Mouse (Mus musculus): ENCODE measurements around the gene Gm20388.

DNA sequence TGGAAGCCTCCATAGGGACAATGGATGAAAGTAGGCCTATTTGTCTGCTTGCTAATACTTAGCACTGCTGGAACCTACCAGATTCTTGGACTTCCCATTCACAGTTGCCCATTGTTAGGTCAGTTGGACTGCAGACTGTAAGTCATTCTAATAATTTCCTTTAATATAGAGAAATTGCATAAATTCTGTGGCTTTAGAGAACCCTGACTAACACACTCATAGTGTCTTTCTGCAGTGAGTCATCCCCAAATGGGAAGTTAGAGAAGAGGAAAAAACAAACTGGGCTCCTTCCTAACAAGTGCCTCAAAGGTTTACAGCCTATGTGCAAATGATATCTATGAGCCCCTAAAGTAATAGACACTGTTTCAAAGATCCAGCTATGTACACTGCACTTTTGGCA lies 3023.3 kb downstream of the Gm20388 start:
- no peak for TF ChIP-seq CTCF (IDR thresholded peaks at IDR 0.05; ENCODE audit: insufficient read depth, low read depth, low read length)
- no peak for TF ChIP-seq POLR2A (IDR thresholded peaks at IDR 0.05; ENCODE audit: insufficient read depth, low read depth, low read length)

Measured in olfactory bulb, adult 2 months (tissue).